Mouse (Mus musculus) naive thymus-derived CD4-positive, alpha-beta T cell, adult 2 months (primary cell): Measurements from ENCODE around the gene 4930404H24Rik.

Experiments used
- DNase-seq: peaks from one replicate; pipeline ENCODE4 v3.0.0-alpha.2; 2011; ENCODE audit warnings: low read depth

4930404H24Rik gene

DNA sequence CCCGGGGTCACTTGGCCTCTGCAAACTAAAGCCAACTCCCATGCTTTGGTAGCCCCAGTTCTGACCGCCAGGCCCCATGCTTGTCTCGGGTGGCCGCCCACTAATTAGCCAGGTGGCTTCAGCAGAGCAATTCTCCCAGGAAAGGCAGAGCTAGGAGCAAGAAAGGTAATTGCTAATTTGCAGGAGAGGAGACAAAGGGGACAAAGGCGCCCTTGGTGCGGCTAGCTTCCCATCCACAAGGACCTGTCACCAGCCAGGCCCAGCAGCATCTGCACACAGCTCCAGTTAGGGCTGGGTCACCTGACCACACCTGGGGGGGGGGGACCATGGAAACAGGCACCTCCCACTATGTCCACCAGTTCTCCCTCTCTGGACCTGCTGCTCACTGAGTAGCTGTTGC, 19.0 kb downstream of the 4930404H24Rik start:
- no peak for DNase-seq

DNA sequence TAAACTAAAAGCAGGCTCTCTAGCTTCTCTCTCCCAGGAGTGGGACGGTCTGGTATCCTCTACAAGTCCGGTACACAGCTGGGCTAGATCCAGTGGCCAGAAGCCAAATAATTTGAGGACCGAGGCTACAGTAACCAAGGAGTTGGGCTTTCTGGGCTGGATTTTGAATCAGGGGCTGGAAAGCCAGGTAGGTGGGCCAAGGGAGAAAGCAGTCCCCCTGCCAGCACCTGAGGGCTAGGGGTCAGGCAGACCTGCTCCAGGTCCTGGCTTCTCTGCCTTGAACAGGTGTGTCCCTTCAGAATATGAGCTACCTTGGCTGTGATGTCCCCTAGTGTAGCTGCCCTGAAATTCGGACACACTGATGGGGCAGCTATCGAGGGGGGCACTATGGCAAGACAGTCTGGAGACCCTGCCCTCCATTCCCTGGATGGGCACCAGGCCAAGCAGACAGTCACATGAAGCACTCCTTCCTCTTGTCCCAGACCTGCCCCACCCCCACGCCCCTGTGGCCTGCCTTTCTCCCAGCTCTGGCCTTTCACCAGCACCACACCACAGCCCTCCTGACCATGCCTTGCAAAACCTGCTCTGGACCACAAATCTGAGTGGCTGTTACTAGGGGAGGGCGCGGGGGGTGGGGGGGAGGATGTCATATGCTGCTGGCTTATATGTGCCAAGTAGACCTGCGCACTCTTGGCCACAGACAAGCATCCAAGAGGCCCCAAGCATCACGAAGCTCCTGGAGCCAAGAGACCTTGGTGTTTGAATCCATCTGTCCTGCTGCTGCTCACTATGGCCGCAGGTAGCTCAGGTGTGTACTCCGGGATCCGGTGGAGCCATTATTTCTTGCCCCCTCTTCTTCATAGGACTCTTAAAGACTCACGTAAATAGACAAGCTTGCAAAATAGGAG, 20.1 kb downstream of the 4930404H24Rik start:
- DNase-seq, result no peak

DNA sequence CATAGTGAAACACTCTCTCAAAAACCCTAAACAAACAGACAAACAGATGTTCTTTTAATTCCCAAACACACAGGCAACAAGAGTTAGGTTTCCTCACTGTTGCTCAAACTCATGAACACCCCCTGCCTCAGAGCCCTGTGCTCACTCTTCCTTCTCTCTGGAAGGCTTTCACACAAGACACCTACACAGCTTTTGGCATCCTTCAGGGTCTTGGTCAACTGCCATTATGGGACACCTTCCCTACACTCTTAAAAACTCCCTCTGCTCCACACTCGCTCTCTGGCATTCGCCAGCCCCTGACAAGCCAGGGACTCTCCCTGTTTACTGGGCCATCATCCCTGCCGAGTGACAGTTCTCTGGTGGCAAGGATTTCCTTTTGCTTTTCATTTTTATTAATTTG, 21.4 kb downstream of the 4930404H24Rik start:
- no peak for DNase-seq

DNA sequence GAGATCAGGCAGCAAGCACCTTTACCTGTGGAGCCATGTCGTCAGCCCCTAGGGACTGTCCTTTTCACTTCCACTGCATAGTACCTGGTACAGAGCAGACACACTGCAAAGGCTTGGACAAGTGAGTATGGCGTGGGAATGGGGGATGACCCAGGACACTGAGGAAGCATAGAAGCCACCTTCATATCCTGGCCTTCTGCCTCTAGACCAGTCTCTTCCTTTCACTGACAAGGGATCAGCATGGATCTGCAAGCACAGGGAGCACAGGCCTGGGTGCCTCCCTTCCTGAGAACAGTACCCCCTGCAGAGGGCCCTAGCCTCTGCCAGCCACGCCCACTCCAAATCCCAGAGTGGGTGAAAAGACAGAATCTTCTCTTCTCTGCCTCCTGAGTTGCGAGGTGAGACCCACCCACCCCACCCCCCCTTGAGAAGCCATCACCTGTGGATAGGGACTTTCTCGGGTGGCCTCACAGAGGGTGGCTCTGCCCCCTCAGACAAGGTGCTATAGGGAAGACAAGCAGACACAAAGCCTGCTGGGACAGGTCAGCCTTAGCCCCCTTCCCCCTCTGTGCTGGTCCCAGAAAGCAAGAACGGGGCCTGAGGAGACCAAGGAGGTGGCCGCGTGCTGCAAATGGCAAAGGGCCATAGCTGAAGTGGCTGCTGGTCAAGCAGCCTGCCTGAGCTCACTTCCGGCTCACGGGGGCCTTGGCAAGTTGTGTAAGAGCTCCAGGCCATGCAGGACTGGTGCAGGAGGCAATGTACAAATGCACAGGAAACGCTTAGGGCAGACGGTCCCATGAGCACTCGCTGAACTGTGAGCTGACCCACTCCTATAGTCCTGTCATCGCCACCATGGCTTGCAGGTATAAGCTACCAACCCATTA, 22.1 kb downstream of the 4930404H24Rik start:
- DNase-seq, result no peak

DNA sequence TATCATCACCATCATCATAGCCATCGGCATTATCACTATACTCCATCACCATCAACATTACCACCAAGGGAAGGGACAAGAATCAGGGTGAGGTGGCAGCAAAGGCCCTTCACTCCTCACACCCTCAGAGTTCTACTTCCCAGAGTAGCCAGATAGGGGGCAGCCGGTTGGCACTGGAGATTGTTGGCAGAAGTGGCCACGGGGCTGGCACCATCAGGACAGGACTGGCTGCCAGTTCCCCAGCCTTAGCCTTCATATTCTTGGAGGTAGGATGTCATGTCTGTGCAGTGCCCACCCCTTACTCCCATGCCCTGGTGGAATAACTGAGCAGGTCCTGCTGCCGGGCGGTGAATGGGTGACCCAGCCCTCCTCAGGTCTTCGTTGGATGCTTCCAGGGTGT, 23.0 kb downstream of the 4930404H24Rik start:
- DNase-seq, result no peak

DNA sequence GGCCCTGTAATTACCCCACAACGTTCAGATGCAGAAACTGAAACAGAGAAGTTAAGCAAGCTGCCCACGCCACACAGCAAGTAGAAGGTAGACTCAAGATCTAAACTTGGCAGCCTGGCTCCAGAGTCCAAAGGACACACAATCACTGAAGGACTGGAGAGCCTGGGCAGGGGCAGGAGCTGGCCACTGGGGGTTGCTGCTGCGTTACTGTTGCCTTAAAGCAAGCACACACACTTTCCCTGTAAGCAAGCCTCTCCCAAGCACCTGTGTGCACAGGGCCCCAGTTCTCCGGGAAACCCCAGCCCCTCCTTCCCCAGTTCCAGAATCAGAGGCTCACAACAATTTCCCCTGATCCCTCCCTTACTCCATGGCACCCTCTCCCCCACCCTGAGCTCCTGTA, 24.4 kb downstream of the 4930404H24Rik start:
- DNase-seq, result no peak

DNA sequence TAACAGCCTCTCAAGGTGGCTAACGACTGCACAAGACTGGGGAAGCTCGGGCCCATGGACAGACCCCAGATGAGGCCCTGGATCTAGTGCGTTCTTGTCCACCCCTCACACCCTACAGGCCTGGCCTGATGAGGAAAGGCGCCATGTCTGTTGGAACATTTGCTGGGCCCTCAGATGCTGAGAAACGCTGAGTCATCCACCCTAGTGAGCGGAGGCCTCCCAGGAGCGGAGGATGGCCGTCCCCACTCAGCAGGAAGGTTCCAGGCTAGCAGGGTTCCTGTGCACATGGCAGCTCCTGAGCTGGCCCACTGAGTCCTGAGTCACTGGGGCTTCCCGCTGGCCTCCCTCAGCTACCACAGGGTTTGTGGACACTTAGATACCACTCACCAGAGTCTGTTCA, 27.5 kb downstream of the 4930404H24Rik start:
- DNase-seq, result no peak

DNA sequence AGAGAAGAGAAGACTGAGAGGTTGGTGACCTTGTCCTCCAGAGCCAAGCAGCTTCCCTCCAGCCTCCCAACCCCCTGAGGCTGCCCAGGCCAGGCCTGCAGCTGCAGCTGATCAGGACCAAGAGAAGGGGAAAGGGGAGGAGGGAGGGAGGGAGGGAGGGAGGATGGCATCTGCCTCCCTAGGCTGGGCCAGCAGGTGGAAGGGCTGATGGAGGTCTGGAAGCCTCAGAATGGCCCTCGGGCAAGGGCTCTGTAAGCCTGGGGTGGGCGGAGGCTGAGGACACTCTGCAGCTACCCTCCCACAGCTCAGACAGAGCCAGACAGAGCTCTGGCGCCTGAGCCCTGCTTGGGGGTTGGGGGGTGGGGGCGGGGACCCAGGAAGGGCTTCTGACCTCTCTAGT, 29.7 kb downstream of the 4930404H24Rik start:
- no peak for DNase-seq

DNA sequence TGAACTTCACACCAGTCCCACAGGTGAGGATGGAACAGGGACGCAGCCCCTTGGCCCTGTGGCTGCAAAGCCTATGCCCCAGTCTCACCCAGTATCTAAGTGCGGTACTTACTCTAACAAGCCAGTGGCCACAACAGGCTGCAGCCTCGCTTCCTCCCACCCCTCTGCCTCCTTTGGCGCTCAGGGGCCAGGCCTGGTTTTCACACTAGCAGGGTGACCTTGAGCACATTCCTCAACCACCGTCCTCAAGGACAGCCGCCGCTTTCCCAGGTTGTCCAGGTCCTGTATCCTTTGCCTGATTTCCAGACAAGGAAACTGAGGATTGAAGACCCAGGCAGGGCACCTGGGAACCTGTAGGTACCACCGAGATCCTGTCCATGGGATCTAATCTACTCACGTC, 30.6 kb downstream of the 4930404H24Rik start:
- DNase-seq, result no peak

DNA sequence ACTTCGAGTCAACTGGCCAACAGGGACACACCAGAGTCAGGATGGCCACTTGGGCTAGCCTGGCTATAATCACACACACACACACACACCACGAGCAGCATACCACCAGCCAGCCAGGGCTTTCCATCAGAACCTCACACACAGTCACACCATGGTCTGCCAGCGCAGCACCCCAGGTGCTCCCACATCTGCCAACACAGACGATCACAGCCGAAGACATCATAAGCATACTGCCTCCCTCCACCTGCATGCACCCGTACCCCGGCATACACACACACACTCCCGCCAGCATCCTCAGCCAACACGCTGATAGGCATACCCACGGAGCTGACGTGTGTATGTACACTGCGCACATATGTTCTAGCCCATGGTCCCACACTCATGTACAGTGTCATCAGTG, 31.1 kb downstream of the 4930404H24Rik start:
- DNase-seq, result no peak

DNA sequence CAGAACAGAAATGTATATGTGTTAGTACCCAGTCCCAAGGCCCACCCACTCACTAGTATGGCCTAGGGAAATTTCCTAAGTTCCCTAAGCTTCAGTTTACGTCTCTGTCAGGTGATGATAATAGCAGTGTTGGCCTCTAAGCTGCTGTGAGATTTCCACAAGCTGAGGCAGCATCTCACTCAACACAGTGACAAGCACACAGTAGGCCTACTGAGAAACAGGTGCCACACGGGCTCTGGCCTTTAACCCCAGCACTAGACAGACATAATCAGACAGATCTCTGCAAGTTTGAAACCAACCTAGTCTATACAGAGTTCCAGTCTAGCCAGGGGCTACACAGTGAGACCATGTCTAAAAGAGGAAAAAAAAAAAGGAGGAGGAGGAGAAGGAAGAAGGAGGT, 32.1 kb downstream of the 4930404H24Rik start:
- no peak for DNase-seq

DNA sequence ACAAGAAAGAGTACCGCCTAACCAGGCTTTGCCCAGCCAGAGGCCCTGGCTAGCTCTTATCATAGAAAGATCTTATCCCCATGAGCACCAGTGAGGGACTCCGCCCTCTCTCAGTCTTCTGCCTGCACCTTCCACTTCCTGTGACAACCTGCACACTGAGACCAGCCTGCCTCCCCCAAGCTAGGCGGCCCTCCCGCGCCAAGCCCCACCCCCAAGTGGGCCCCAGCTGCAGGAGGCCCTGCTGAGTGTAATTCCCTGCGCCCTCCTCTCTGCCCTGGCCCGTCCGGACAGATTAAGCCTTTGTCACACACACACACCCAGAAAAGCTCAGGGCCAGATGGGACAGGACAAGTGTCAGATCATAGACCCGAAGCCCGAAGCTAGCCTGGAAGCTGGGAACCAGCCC, 33.3 kb downstream of the 4930404H24Rik start:
- DNase-seq, result peak; percentile 71

DNA sequence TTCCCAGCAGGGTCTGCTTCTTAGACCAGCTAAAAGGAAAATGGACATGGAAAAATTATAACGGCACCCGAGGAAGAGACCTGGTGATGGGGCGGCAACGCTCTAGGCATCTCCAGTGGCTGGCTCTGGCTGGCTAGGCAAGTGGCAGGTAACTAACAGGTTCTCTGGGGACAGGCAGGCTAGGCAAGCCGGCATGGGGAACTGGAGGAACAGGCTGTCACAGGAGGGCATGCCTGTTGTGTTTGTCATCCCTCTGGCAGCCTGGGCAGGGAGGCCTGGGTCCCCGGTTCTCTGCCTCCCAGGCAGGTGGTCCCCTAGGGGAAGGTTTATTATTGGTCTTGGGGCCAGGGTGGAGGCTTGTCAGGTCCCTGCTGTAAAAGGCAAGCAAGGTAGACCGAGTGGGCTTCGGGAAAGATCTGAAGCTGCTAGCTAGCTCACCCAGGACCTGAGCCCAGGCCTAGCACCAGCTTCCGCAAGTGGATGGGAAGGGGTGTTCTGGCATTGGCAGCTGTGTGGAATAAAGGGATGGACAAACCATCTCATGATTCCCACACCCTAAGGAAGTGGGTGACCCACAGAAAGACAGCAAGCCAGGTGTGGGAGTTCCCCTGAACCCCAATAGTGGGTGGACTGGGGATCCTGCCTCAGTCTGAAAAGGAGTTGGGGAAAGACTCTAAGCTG, 34.4 kb downstream of the 4930404H24Rik start:
- peak; percentile 29 for DNase-seq

DNA sequence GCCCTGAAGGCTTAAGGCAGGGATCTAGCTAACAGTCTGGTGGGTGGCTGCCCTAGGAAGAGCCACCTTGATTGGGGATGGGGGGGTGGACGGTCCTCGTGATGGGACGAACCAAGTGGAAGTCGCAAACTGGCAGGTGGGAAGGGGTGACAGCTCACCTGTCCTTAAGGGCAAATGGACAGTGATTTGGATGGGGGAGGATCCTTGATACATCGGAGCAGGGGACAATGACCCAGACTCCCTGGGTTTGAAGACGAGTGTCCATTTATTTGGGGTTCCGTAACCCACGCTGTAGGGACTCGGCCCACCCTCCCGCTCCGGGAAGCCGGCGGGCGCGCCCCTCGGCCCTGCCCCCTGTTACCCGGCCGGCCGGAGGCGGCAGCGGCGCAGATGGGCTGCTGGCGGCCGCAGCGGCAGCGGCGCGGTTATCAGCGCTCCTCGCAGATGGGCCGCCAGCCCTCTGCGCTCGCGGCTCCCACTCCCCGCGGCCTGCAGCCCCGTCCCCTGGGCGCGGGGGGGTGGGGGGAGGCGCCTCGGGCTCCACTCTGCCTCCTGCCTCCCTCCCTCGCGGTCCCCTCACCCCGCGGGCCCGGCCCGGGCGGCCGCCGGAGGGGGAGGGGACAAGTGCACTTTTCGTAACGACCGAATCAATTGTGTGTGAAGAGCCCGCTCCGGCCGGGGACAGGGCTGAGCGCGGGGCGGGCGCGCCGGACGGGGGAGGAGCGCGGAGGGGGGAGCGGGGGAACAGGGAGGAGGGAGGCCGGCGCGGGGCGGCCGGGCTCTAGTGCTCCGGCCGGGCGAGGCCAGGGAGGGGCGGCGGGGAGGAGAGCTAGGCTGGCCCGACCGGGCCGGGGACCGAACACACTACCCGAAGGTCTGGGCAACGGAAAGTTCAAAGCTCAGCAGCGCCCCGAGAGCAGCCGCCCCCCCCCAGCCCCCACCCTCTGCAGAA, 35.3 kb downstream of the 4930404H24Rik start:
- peak; percentile 35 for DNase-seq

DNA sequence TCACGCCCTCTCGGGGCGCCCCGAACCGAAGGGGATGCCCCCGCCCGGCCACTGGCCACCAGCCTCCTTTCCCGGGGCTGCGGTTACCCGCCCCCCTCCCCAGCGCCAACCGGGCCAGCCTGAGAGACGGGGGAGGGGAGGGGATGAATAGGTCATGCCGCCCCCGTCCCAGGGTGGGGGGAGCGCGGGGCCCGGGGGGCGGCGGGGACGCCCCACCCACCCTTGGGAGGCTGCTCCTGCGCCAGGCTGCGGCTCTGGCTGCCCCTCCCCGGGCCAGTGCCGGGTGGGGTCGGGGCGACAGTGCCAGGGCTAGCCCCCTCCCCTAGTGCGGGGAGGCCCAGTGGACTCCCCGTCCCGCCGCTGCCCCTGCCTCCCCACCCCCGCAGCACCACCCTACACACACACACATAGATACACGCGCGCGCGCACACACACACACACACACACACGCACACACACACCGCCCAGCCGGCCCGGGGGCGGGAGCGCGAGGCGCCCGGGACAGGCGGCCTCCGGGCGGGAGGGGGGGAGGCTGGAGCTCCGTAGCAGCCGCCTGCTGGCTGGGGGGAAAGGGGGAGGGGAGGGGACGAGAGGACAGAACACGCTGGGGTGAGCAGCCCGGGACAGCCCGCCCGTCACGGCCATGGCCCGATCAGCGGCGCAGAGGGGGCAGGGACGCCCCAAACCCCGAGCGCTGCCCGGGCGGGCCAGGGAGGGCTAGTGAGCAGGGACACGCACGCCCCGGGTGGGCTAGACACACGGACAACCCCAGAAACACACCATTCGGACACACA, 36.2 kb downstream of the 4930404H24Rik start:
- peak; percentile 46 for DNase-seq

DNA sequence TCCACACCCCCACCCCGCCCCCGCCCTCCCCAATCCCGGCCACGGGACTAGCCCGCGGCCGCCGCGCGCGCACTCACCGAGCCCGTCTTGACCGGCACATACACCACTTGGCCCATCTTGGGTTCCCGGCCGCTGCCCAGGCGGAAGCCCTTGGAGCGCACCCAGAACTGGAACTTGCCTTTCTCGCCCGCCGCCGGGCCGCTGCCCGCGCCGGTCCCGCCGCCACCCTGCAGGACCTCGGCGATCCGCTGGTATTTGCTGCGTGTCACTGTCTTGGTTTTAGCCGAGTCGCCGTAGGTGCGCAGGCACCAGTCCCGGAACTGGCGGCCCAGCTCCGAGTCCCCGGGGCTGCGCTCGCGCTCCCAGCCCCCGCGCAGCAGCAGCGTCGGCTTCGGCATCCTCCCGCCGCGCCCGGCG, 36.8 kb downstream of the 4930404H24Rik start:
- DNase-seq, result peak; percentile 57

DNA sequence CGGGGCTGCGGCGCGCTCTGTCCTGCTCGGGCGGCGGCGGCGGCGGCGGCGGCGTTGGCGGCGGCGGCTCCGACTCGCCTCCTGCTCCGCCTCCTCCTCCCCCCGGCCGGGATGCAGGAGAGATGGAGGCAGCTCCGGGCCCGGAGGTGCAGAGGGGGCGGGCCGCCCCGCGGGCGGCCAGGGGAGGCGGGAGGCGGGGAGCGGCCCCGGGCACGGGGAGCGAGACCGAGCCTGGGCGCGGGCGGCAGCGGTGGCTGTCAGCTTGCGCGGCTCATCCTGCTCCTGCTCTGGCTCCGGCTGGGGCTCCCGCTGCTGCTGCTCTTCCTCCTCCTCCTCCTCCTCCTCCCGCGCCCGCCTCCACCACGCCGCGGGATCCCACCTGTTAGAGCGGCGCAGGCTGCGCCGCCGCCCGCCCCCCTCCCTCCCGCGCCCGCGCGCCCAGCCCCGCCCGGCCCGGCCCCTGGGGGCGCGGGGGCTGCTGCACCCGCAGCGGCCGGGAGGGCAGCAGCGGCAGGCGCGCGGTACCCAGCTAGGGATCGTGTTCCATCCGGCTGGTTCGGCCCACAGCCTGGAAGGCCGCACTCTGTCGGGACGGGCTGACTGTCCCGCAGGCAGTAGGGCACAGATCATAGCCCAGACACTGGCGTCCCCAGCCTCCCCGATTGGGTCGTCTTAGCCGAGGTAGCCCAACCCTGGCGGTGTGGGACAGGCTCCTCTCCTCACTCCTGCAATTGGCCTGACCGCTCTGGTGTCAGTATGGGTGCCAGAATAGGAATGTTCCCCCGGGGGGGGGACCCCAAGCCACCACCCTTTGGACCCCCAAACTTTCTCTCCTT, 37.6 kb downstream of the 4930404H24Rik start, which contains the start of gene Nol4l:
Gene Nol4l (minus strand): TSS at position 41 of the 836 bp plus-strand sequence.
- DNase-seq, result peak; percentile 31

DNA sequence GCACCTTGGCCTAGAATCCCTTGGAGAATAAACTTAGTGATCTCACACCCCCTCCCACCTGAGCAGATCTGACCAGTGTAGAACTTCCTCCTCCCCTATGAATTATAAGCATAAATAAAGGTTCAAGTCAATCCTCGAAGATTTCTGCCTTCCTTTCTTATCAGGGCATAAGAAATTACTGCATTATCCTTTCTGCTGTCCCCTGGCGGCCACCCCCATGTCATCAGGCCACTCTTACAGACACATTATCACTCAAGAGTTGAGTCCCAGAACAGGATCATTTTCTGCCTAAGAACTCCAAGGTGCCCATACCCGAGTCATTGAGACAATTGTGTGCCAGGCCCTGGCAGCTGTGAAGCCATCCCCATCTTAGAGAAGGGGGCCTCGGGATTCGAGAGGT, 38.4 kb downstream of the 4930404H24Rik start:
- DNase-seq, result peak; percentile 17

DNA sequence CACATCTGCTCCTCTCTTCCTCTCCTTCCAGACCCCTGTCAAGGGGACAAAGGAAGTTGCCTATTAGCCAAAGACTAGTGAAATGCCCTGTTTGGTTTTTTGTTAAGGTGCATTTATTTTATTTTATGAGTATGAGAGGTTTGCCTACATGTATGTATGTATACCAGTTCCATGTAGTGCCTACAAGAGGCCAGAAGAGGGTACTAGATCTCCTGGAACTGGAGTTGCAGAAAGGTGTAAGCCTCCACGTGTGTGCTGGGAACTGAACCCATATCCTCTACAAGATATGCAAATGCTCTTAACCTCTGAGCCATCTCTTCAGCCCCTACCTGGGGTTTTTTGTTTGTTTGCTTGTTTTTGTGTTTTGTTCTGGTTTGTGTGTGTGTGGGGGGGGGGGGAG, 41.4 kb downstream of the 4930404H24Rik start:
- no peak for DNase-seq
